Mouse (Mus musculus) ES-E14 (cell line): ENCODE results near the gene Esf1.

Experiments used
- HCFC1 ChIP-seq: IDR thresholded peaks from 2 replicates; pipeline ENCODE4 v1.6.1; 2012; ENCODE audit warnings: low read length, inconsistent platforms, borderline replicate concordance; ENCODE audit not compliant: insufficient read depth
- ZNF384 ChIP-seq: IDR thresholded peaks from 2 replicates; pipeline ENCODE4 v1.6.1; 2012; ENCODE audit warnings: low read depth, low read length, inconsistent platforms

DNA sequence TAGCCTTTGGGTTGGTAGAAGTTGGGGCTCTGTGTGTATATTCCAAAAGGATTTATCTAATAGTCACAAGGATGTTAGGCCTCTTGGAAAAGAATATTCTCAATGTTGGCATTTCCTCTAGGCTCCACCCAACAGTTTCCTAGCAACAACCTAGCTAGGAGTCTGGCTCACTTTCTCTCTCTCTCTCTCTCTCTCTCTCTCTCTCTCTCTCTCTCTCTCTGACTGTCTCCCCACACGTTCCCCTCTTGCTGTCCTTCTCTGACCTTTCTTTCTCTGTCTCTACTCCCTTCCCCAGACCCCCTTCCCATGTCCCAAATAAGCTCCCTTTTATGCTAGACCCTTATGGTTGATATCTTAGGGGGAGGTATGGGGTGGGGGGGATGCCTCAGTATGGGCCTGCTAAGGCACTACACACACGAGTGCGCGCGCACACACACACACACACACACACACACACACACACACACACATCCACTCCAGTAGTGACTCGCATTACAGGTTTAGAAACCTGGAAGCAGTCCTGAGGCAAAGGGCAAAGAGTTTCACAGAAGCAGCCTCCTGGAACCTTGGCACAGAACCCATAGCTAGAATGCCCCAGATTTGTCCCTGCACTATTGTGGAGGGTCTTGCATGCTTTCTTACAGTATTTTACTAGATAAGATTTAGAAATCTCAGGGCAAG is 91.6 kb downstream of the Esf1 start:
- no peak for TF ChIP-seq HCFC1
- TF ChIP-seq ZNF384 = no peak
